Mouse (Mus musculus) myocyte (in vitro differentiated cells): ENCODE measurements around the gene Myog. TPM values are rescaled to one million over a fixed set of nuclear protein-coding genes. Genes with fewer than 3 reads are reported as not detected.

Experiments used
- H3K27me3 ChIP-seq: one replicate; pipeline ENCODE4 v1.6.1; 2011; ENCODE audit not compliant: control insufficient read depth, insufficient read depth, insufficient read length
- H3K36me3 ChIP-seq: one replicate; pipeline ENCODE4 v1.6.1; 2011; ENCODE audit not compliant: control insufficient read depth, insufficient read depth
- H3K4me2 ChIP-seq: one replicate; pipeline ENCODE4 v1.6.1; 2011; ENCODE audit warnings: low read depth, control low read depth
- H3K4me3 ChIP-seq: one replicate; pipeline ENCODE4 v1.5.1; 2011; ENCODE audit warnings: mild to moderate bottlenecking, control low read depth, moderate library complexity
- H3K79me2 ChIP-seq: one replicate; pipeline ENCODE4 v1.6.1; 2011; ENCODE audit not compliant: control insufficient read depth, insufficient read depth
- H3ac ChIP-seq: one replicate; pipeline ENCODE4 v1.6.1; 2011; ENCODE audit not compliant: control insufficient read depth, insufficient read length
- CEBPB ChIP-seq: IDR thresholded peaks from 2 replicates; pipeline ENCODE4 v1.6.1; 2011; ENCODE audit warnings: mild to moderate bottlenecking, moderate library complexity; ENCODE audit not compliant: poor library complexity, insufficient read depth, severe bottlenecking
- E2F4 ChIP-seq: IDR thresholded peaks from one replicate; pipeline ENCODE4 v1.6.1; 2011; ENCODE audit warnings: mild to moderate bottlenecking, control low read depth, moderate library complexity; ENCODE audit not compliant: insufficient read depth
- MAX ChIP-seq: IDR thresholded peaks from one replicate; pipeline ENCODE4 v1.6.1; 2011; ENCODE audit warnings: low read depth, mild to moderate bottlenecking, control low read depth
- MYOD1 ChIP-seq, 3 experiments: IDR thresholded peaks; one replicate each; pipeline ENCODE4 v1.6.1; 2011; ENCODE audit warnings: control low read depth in 2 of 3, low read depth in 2 of 3, mild to moderate bottlenecking in 2 of 3, moderate library complexity in 1 of 3; ENCODE audit not compliant: insufficient read length in 2 of 3, control insufficient read depth in 1 of 3
- MYOG ChIP-seq, 3 experiments: IDR thresholded peaks; one replicate each; pipeline ENCODE4 v1.6.1; 2011; ENCODE audit warnings: control low read depth in 2 of 3, low read depth in 2 of 3, mild to moderate bottlenecking in 2 of 3; ENCODE audit not compliant: insufficient read length in 2 of 3, control insufficient read depth in 1 of 3, insufficient read depth in 1 of 3
- POLR2A ChIP-seq: IDR thresholded peaks from one replicate; pipeline ENCODE4 v1.6.1; 2011; ENCODE audit warnings: low read depth, mild to moderate bottlenecking, control low read depth, moderate library complexity; ENCODE audit not compliant: insufficient read length
- POLR2AphosphoS2 ChIP-seq: IDR thresholded peaks from one replicate; pipeline ENCODE4 v1.6.1; 2011; ENCODE audit warnings: low read depth, control low read depth; ENCODE audit not compliant: insufficient read length
- REST ChIP-seq: IDR thresholded peaks from one replicate; pipeline ENCODE4 v1.6.1; 2011; ENCODE audit warnings: mild to moderate bottlenecking, control low read depth, moderate library complexity; ENCODE audit not compliant: insufficient read depth, insufficient read length
- SRF ChIP-seq: IDR thresholded peaks from one replicate; pipeline ENCODE4 v1.6.1; 2011; ENCODE audit warnings: low read depth; ENCODE audit not compliant: control insufficient read depth, insufficient read length
- TCF12 ChIP-seq: IDR thresholded peaks from one replicate; pipeline ENCODE4 v1.6.1; 2011; ENCODE audit warnings: mild to moderate bottlenecking, control low read depth; ENCODE audit not compliant: poor library complexity, insufficient read depth, severe bottlenecking
- TCF3 ChIP-seq: IDR thresholded peaks from one replicate; pipeline ENCODE4 v1.6.1; 2011; ENCODE audit warnings: low read depth, control low read depth; ENCODE audit not compliant: insufficient read length
- USF1 ChIP-seq: IDR thresholded peaks from one replicate; pipeline ENCODE4 v1.6.1; 2011; ENCODE audit warnings: low read depth, mild to moderate bottlenecking, control low read depth, moderate library complexity
- polyA plus RNA-seq: library from polyadenylated mRNA; unstranded; fragments of >200 nt; fragmentation: generic; extraction: Trizol; gene quantifications from one replicate; pipeline ENCODE4 v1.2.1, GENCODE M21; 2012; ENCODE audit warnings: missing spikeins

Myog gene
- polyA plus RNA-seq, 1 experiment, result 1,426 TPM

DNA sequence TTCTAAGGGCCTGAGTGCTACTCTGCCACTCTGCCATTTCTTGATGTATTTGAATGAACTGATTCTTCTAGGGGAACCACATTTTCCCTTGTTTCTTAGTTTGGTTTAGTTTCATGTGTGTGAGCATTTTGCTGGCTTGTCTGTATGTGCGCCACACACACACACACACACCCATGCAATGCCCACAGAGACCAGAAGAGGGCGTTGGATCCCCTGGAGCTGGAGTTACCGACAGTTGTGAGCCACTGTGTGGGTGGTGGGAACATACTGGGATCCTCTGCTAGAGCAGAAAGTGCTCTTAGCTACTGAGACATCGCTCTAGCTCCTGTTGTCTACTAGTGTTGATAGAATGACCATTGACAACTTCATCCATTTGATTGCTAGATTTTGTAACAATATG lies 8.2 kb upstream of the Myog start:
- no peak overlapping the region for H3K4me3 ChIP-seq

DNA sequence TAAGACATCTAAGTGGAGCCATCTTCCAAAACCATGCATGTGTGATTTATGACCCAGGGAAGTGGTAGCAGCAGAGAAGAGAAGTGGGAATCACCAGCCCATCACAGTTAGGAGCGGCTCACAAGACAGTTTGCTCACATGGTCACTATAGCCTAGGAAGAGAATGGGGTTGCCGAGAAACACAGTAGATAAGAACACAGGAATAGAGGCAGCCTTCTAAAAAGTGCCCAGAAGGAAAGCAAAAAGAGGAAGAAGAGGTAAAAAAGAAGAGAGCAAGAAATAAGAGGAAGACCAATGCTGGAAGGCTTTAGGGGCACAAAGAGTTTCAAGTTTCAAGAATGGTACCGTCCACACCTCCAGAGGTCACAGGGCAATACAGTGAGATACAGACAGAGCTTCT lies 7.4 kb upstream of the Myog start:
- TF ChIP-seq MYOG (IDR thresholded peaks at IDR 0.05; ENCODE audit: control insufficient read depth in 1 of 3, insufficient read depth in 1 of 3, insufficient read length in 2 of 3, low read depth in 2 of 3) (no peak), USF1 (no peak), POLR2AphosphoS2 (no peak), MYOD1 (IDR thresholded peaks at IDR 0.05; ENCODE audit: control insufficient read depth in 1 of 3, insufficient read length in 2 of 3, low read depth in 2 of 3) (no peak), POLR2A (no peak), E2F4 (no peak), TCF12 (no peak), CEBPB (no peak), SRF (no peak), TCF3 (no peak), REST (no peak)
- H3K4me2 ChIP-seq, result peak overlapping the region; percentile 28
- no peak overlapping the region for H3ac ChIP-seq
- no peaks in the 10 kb centered on the region for H3K36me3 ChIP-seq
- no peak overlapping the region for H3K4me3 ChIP-seq
- H3K27me3 ChIP-seq, result no peaks in the 10 kb centered on the region
- H3K79me2 ChIP-seq, result no peaks in the 10 kb centered on the region

More for the DNA sequence above, 8.2 kb upstream of the Myog start:
- H3K79me2 ChIP-seq, result no peaks in the 10 kb centered on the region
- TF ChIP-seq CEBPB, result no peak
- TF ChIP-seq E2F4, result no peak
- no peak for TF ChIP-seq TCF3
- TF ChIP-seq TCF12, result no peak
- TF ChIP-seq POLR2AphosphoS2, result no peak
- no peak for TF ChIP-seq SRF
- TF ChIP-seq MAX, result no peak
- no peak for TF ChIP-seq MYOD1 (IDR thresholded peaks at IDR 0.05; ENCODE audit: control insufficient read depth in 1 of 3, insufficient read length in 2 of 3, low read depth in 2 of 3)
- TF ChIP-seq USF1, result no peak
- no peak for TF ChIP-seq MYOG (IDR thresholded peaks at IDR 0.05; ENCODE audit: control insufficient read depth in 1 of 3, insufficient read depth in 1 of 3, insufficient read length in 2 of 3, low read depth in 2 of 3)
- no peak for TF ChIP-seq REST
- TF ChIP-seq POLR2A, result no peak
- no peaks in the 10 kb centered on the region for H3K27me3 ChIP-seq
- H3K36me3 ChIP-seq, result no peaks in the 10 kb centered on the region
- H3K4me2 ChIP-seq, result no peak overlapping the region
- no peak overlapping the region for H3ac ChIP-seq

DNA sequence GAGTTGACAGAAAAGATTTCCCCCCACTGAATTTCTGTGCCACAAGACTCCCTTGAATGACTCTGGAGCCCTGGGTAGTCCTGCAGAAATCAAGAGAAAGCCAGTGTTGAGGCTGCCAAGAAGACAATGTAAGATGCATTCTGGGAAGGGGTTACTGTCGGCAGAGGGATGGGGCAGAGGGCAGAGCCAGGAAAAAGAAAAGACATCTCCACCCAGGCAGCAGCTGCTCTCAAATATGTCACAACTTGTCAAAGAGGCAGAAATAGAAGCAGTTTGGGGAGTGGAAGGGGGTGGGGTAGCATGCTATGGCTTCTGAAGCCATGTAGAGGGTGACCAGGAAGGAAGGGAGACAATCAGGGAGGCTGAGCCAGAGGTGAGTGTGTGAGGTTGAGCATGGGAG lies 6.7 kb upstream of the Myog start:
- Histone ChIP-seq H3ac (no peak overlapping the region), H3K36me3 (no peaks in the 10 kb centered on the region), H3K4me3 (no peak overlapping the region), H3K79me2 (no peaks in the 10 kb centered on the region), H3K27me3 (no peaks in the 10 kb centered on the region), H3K4me2 (peak overlapping the region; percentile 30)
- TF ChIP-seq MYOD1 (IDR thresholded peaks at IDR 0.05; ENCODE audit: control insufficient read depth in 1 of 3, insufficient read length in 2 of 3, low read depth in 2 of 3), result peak; percentile 72 to 90 (median 82)
- TF ChIP-seq MYOG (IDR thresholded peaks at IDR 0.05; ENCODE audit: control insufficient read depth in 1 of 3, insufficient read depth in 1 of 3, insufficient read length in 2 of 3, low read depth in 2 of 3), result peak in 2 of 3 experiments; percentile 39 to 75
- peak; percentile 58 for TF ChIP-seq POLR2AphosphoS2
- TF ChIP-seq SRF, result peak; percentile 7
- TF ChIP-seq MAX, result no peak
- peak; percentile 84 for TF ChIP-seq TCF12
- TF ChIP-seq TCF3, result no peak

DNA sequence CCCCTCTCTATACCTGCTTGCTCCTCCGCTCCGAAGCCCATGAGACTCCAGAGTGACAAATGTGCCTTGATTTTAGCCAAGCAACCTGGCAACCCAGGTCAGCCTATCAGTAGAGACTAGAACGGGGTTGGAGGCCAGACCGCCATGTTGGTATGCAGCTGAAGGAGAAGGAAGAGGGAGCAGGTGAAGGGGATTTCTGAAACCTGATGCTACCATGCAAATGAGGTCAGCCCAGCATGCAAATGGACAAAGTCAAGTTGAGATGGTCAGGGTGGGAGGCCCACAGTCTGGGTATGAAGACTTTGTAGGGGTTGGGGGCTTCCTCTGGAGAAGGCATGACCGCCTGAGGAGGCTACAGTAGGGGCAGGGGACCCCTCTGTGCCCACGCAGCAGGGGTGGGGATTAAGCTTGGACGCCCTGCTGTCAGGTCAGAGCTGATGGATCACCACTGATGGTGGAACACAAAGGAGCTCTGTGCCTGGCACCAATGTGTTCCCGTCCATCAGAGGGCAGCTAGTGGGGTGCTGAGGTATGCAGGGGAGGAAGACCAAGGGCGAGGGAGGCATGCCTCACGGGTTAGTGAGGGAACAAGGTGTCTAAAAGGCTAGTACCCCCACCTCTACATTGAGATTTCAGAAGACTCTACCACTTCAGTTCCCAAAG lies 4.2 kb upstream of the Myog start:
- TF ChIP-seq MYOD1 (IDR thresholded peaks at IDR 0.05; ENCODE audit: control insufficient read depth in 1 of 3, insufficient read length in 2 of 3, low read depth in 2 of 3), result peak in 2 of 3 experiments; percentile 94 to 95
- peak in 2 of 3 experiments; percentile 2 to 29 for TF ChIP-seq MYOG (IDR thresholded peaks at IDR 0.05; ENCODE audit: control insufficient read depth in 1 of 3, insufficient read depth in 1 of 3, insufficient read length in 2 of 3, low read depth in 2 of 3)
- no peak for TF ChIP-seq POLR2AphosphoS2
- H3ac ChIP-seq, result no peak overlapping the region
- no peak overlapping the region for H3K4me3 ChIP-seq
- no peaks in the 10 kb centered on the region for H3K79me2 ChIP-seq
- H3K36me3 ChIP-seq, result no peaks in the 10 kb centered on the region
- peak overlapping the region; percentile 33 for H3K4me2 ChIP-seq
- H3K27me3 ChIP-seq, result no peaks in the 10 kb centered on the region

DNA sequence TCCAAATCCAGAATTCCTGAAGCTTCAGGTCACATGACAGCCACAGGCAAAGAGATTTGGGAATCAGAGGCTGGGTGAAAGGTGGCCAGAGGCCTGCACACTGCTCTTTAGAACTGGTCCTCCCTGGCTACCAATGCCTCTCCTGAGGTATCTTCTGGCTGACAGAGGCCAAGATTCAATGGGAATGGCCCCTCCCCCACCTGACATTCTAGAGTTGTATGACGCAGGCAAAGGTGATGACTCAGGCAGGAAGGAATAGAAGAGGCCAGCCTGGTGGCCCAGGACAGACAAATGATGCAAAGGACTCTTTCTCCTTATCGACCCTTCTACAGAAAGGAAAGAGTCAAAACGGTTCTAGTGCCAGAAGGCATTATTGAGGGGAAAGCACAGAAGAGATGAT lies 1.6 kb upstream of the Myog start:
- Histone ChIP-seq H3ac (no peak overlapping the region), H3K4me2 (peak overlapping the region; percentile 35), H3K4me3 (no peak overlapping the region), H3K27me3 (no peaks in the 10 kb centered on the region), H3K79me2 (no peaks in the 10 kb centered on the region), H3K36me3 (no peaks in the 10 kb centered on the region)
- TF ChIP-seq POLR2AphosphoS2 (no peak), TCF3 (no peak), MYOG (IDR thresholded peaks at IDR 0.05; ENCODE audit: control insufficient read depth in 1 of 3, insufficient read depth in 1 of 3, insufficient read length in 2 of 3, low read depth in 2 of 3) (no peak)
